ENCODE assay signal across 9 mouse cellular contexts in the genomic region with DNA sequence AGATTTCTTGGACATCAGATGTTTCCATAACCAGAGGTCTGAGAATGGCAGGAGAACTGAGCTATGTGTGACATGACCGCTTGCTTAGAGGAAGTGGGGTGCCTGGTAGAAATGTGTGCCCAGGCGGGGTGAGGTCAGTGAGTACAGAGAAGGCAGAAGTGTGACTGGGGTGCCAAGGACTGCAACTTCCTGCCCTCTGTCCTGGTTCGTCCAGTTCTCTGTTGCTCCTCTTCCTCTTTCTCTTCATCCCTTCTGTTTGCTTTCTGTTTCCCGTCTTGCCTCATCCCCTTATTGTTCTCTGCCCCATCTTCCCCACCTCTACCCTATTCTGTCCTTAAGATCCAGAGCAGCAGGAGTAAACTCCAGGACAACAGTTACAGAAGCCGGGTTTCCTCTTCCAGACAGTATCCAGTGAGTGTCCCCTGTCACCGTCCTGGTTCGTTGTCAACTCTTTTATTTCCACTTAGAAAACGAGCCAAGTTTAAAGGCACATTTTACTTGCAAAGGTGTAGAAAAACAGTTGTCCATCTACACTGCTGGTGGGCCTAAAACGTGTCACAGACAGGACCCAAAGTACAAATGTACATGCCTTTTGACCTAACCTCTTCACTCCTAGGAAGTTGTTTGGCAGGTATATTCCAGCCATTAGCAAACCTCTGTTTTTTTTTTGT. TPM values are rescaled to one million over a fixed set of nuclear protein-coding genes. Genes with fewer than 3 reads are reported as not detected.
DNase-seq lines count a peak whose midpoint lies in the region; ATAC-seq and TF ChIP-seq lines count a peak whose summit lies in the region.
"Had no signal": no experiment of that assay in that cellular context is flagged by ENCODE, and none has a peak within 500 bp of the region (broad histone marks: within the 10 kb centered on the region; RNA-seq: fewer than 3 reads in every experiment).

No protein-coding gene starts in this region.

- no peak overlapping the region for H3K4me2 ChIP-seq in lung, postnatal 0 days (replicated peaks; ENCODE audit: low read depth, low read length)
- H3K4me2 ChIP-seq in forebrain, embryonic 11.5 days (ENCODE audit: low read depth, low read length, severe bottlenecking), result no peak overlapping the region
- no peak overlapping the region for H3K4me2 ChIP-seq in forebrain, postnatal 0 days (ENCODE audit: low read depth)

- H3K4me3 ChIP-seq in embryonic facial prominence, embryonic 10.5 days, result no peak overlapping the region
- H3K4me3 ChIP-seq in lung, postnatal 0 days (ENCODE audit: low read depth, low read length), result no peak overlapping the region
- H3K4me3 ChIP-seq in forebrain, embryonic 11.5 days (ENCODE audit: low read depth, low read length), result no peak overlapping the region
- H3K4me3 ChIP-seq in forebrain, postnatal 0 days (ENCODE audit: low read depth, low read length), result no peak overlapping the region

- DNase-seq in gastrocnemius, postnatal 25 days, result peak; percentile 36
- no peak for DNase-seq in gastrocnemius, adult 18-20 months (ENCODE audit: low spot score)
- DNase-seq in 3134 (ENCODE audit: extremely low read depth, insufficient read length, low spot score), result peak; percentile 37
- DNase-seq in embryonic facial prominence, embryonic 10.5 days (ENCODE audit: low spot score), result no peak
- peak; percentile 69 for DNase-seq in lung, postnatal 0 days (ENCODE audit: low spot score)
- DNase-seq in forebrain, embryonic 11.5 days (ENCODE audit: low spot score), result no peak
- no peak for DNase-seq in thymus, postnatal 14 days
- no peak for DNase-seq in forebrain, postnatal 0 days
- DNase-seq: cerebellum, postnatal 10 days had no signal

- peak; percentile 80 for ATAC-seq in lung, postnatal 0 days
- ATAC-seq in forebrain, embryonic 11.5 days (replicated peaks; ENCODE audit: low FRiP score), result no peak
- no peak for ATAC-seq in forebrain, postnatal 0 days

- no peaks in the 10 kb centered on the region for H3K36me3 ChIP-seq in embryonic facial prominence, embryonic 10.5 days (replicated peaks)
- no peaks in the 10 kb centered on the region for H3K36me3 ChIP-seq in lung, postnatal 0 days (ENCODE audit: insufficient read depth, low read length)
- no peaks in the 10 kb centered on the region for H3K36me3 ChIP-seq in forebrain, embryonic 11.5 days (ENCODE audit: control insufficient read depth, insufficient read depth, low read length)
- no peaks in the 10 kb centered on the region for H3K36me3 ChIP-seq in forebrain, postnatal 0 days (ENCODE audit: insufficient read depth)

- H3K9me3 ChIP-seq in embryonic facial prominence, embryonic 10.5 days, result no peaks in the 10 kb centered on the region
- no peaks in the 10 kb centered on the region for H3K9me3 ChIP-seq in lung, postnatal 0 days (ENCODE audit: low read length)
- no peaks in the 10 kb centered on the region for H3K9me3 ChIP-seq in forebrain, embryonic 11.5 days (ENCODE audit: control insufficient read depth, low read length)
- no peaks in the 10 kb centered on the region for H3K9me3 ChIP-seq in forebrain, postnatal 0 days (ENCODE audit: low read length)

- no peak for TF ChIP-seq CTCF in lung, postnatal 0 days (IDR thresholded peaks at IDR 0.05)
- no peak for TF ChIP-seq CTCF in forebrain, postnatal 0 days (IDR thresholded peaks at IDR 0.05; ENCODE audit: low read depth)

- H3K4me1 ChIP-seq in embryonic facial prominence, embryonic 10.5 days, result peaks cover 13% of the 10 kb centered on the region
- peaks cover 3% of the 10 kb centered on the region for H3K4me1 ChIP-seq in lung, postnatal 0 days (ENCODE audit: insufficient read depth, low read depth, low read length)
- no peaks in the 10 kb centered on the region for H3K4me1 ChIP-seq in forebrain, embryonic 11.5 days (replicated peaks; ENCODE audit: control insufficient read depth, insufficient read depth, low read length)
- H3K4me1 ChIP-seq in forebrain, postnatal 0 days (ENCODE audit: insufficient read depth), result no peaks in the 10 kb centered on the region

- WGBS in embryonic facial prominence, embryonic 10.5 days, result 78% methylated on average over 9 of the region's 9 CpGs
- 34% methylated on average over 9 of the region's 9 CpGs for WGBS in lung, postnatal 0 days
- whole genome bisulfite sequencing in forebrain, embryonic 11.5 days, result 75% methylated on average over 9 of the region's 9 CpGs
- WGBS in forebrain, postnatal 0 days, result 74% methylated on average over 9 of the region's 9 CpGs

- no peaks in the 10 kb centered on the region for H3K27me3 ChIP-seq in embryonic facial prominence, embryonic 10.5 days (replicated peaks; ENCODE audit: low read depth, poor library complexity, severe bottlenecking)
- no peaks in the 10 kb centered on the region for H3K27me3 ChIP-seq in lung, postnatal 0 days (replicated peaks; ENCODE audit: insufficient read depth, low read length)
- no peaks in the 10 kb centered on the region for H3K27me3 ChIP-seq in forebrain, embryonic 11.5 days (ENCODE audit: control insufficient read depth, insufficient read depth, low read length)
- H3K27me3 ChIP-seq in forebrain, postnatal 0 days (ENCODE audit: insufficient read depth, low read length), result no peaks in the 10 kb centered on the region

- 0 out of 2 replicates have a peak overlapping the region, but pooled peaks have one; percentile 35 for H3K27ac ChIP-seq in embryonic facial prominence, embryonic 10.5 days (replicated peaks)
- peak overlapping the region; percentile 64 for H3K27ac ChIP-seq in lung, postnatal 0 days (ENCODE audit: low read length)
- H3K27ac ChIP-seq in forebrain, embryonic 11.5 days (ENCODE audit: low read depth, low read length), result no peak overlapping the region
- no peak overlapping the region for H3K27ac ChIP-seq in forebrain, postnatal 0 days (ENCODE audit: low read depth, low read length)

- H3K9ac ChIP-seq in lung, postnatal 0 days (replicated peaks; ENCODE audit: low read depth), result no peak overlapping the region
- no peak overlapping the region for H3K9ac ChIP-seq in forebrain, embryonic 11.5 days (ENCODE audit: low read length)
- H3K9ac ChIP-seq in forebrain, postnatal 0 days, result no peak overlapping the region

- TF ChIP-seq EP300 in lung, postnatal 0 days (IDR thresholded peaks at IDR 0.05), result peak; percentile 47

RNA-seq across cellular contexts. Expression of a gene that starts 49.7 kb away (rescaled TPM):
- total RNA-seq in gastrocnemius, postnatal 25 days (2021), result 1 to 10 TPM; 7.8 to 8.7 TPM
- 1 to 10 TPM; 5.5 to 6.2 TPM for total RNA-seq in gastrocnemius, adult 18-20 months (2021)
- 9.1 and 9.9 TPM in 2 replicates for polyA plus RNA-seq in embryonic facial prominence, embryonic 10.5 days (2016; fragmentation: Nextera tagmentation; extraction: Ambion mirVana)
- 13.8 and 16.2 TPM in 2 replicates for polyA plus RNA-seq in lung, postnatal 0 days (2015; fragmentation: Nextera tagmentation; extraction: Ambion mirVana)
- 12.8 and 13.0 TPM in 2 replicates for polyA plus RNA-seq in forebrain, embryonic 11.5 days (2014; fragmentation: Nextera tagmentation; extraction: Ambion mirVana)
- total RNA-seq in forebrain, postnatal 0 days (2014; rRNA removed), result 52.7 and 66.4 TPM in 2 replicates
- 12.9 and 18.5 TPM in 2 replicates for polyA plus RNA-seq in forebrain, postnatal 0 days (2015; fragmentation: Nextera tagmentation; extraction: Ambion mirVana)

Comparison
In these comparisons a context has a peak if more than half of its experiments do, and no peak if none do; other contexts are left out.
1. DNase-seq: peak in gastrocnemius, postnatal 25 days (single experiment), 3134 (single experiment) and lung, postnatal 0 days (single experiment); none in gastrocnemius, adult 18-20 months (single experiment), embryonic facial prominence, embryonic 10.5 days (single experiment), forebrain, embryonic 11.5 days (single experiment), thymus, postnatal 14 days (single experiment) and forebrain, postnatal 0 days (single experiment).
2. H3K27ac ChIP-seq: peak in embryonic facial prominence, embryonic 10.5 days (single experiment) and lung, postnatal 0 days (single experiment); none in forebrain, embryonic 11.5 days (single experiment) and forebrain, postnatal 0 days (single experiment).